Mouse (Mus musculus) right cerebral cortex, adult 18-20 months (tissue): ENCODE results near the gene Cxcl15.
"Not testable (repeated sequence)": the region's sequence is repeated elsewhere in the genome, so short reads cannot be mapped to it uniquely, and the experiment has no call there.

Experiments used
- DNase-seq: peaks from one replicate; pipeline ENCODE4 v3.0.0; 2022; ENCODE audit warnings: mixed read lengths

Cxcl15 gene

GRCm38 (mm10) chr5:90790074-90790502 lies 4.2 kb upstream of the Cxcl15 start:
- DNase-seq = no peak

DNA sequence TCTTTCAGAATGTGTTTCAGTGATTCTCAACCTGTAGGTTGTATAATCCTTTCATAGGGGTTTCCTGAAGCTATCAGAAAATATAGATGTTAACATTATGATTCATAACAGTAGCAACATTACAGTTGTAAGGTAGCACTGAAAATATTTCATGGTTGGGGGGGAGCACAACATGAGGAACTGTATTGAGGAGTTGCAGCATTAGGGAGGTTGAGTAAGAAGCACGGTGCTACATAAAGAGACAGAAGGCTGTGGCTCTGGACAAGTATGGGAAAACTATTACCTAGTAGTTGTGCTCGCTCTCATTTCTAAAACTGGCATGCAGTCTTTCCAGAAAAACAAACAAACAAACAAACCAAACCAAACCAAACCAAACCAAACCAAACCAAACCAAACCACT lies 1.1 kb downstream of the Cxcl15 start:
- not testable (repeated sequence) for DNase-seq

DNA sequence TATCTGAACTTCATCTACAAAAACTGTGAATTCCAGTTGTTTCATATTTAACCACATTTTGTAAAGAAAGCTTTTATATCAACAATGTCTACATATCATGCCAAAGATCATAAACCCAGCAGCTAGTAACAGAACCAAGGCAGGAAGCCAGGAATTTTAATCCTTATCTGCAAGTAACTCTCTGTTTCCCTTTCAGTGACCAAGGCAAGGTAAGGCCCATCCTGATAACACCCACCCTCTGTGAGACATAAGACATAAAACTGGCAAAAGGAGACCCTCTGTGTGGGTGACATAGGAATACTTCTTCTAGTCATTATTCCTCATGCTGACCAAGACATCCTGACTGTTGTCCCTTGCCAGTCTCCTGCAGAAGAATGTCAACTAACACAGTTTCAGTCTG lies 10.2 kb downstream of the Cxcl15 start:
- DNase-seq = no peak

DNA sequence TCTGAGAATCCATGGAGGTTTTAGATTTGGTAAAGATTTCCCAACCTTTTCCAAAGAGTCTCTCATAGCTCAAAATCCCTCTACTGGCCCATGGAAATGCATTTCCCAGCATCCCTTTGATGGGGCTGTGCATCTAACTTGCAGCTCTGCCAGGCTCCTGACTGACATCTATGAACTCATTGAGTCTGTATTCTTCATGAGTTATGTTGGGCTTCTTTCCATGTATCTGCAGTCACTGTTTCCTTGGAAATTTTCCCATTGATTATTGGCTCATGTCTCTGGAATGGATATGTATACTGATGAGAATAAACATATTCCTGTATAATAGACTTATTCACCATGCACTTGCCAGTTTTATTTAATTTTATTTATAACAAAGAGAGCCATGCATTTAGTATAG lies 11.7 kb downstream of the Cxcl15 start:
- no peak for DNase-seq

- DNase-seq = no peak
These were observed 13.0 kb downstream of the Cxcl15 start for GRCm38 (mm10) chr5:90807176-90807950.

DNA sequence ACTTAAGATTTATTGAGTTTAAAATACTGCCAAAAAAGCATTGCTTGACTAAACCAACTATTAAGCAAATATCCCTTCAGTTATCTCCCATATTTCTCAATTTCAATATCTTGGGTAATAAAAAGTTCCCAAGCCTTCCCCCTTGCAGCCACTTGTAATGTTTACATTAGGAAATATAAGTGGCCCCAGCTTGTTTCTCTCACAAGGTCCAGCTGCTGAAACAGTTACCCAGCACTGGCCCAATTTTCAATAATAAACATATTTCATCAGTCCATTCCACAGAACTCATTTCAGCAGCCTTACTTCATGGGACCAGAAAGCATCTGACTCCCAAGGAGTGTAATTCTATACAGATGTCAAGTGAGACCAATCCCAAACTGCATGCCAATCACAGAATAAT lies 25.4 kb downstream of the Cxcl15 start:
- DNase-seq = no peak

DNA sequence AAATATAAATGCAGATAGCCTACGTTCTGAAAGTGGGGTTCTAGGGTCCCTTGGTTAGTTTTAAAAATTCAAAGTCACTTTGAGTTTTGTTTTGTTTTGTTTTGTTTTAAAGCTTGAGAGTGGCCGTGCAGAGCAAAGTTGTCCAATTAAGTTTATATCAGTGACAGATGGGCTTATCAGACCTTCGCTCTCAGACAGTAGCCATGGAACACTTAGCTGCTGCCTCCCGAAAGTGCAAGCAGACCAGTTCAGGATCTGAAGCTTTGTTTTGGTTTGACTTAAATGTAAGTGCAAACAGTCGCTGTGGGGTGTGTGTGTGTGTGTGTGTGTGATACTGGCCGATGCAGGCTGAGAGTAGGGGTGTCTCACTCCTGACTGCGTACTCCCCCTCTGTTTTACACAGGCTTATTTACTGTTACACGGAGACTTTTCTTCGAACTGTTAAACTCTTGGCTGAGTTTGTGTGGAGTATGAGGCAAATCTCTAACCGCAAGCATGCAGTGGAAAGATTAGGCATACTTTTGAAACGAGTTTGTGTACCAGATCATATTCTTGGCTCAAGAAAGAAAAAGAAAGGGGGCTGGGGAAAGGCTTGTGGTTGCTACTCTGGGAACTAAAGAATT lies 37.9 kb downstream of the Cxcl15 start:
- no peak for DNase-seq

DNA sequence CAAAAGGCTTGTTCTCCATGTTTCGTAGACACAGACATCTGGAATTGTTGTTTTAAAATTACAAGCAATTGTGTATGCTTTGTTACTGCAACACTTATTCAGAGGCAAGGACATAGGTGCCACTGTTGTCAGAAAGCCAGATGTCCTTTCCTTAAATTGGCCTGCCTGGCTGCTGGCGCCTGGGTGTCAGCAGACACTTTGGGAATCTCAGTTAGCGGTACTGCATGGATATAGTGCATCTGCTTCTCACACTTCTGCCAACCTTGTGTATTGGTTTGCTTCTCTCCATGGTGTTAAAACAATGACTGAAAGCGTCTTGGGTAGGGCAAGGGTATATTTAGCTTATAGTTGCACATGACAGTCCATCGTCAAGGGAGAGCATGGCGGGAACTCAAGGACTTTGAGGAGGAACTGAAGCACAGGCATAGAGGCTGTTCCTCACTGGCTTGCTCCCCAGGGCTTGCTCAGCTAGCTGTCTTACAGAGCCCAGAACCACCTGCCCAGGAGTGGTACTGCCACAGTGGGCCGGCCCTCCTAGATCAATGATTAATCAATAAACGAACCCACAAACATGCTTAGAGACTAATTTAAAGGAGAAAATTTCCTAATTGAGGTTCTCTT lies 38.5 kb downstream of the Cxcl15 start:
- no peak for DNase-seq

- no peak for DNase-seq
These were observed 40.1 kb downstream of the Cxcl15 start for GRCm38 (mm10) chr5:90834436-90834835.

DNA sequence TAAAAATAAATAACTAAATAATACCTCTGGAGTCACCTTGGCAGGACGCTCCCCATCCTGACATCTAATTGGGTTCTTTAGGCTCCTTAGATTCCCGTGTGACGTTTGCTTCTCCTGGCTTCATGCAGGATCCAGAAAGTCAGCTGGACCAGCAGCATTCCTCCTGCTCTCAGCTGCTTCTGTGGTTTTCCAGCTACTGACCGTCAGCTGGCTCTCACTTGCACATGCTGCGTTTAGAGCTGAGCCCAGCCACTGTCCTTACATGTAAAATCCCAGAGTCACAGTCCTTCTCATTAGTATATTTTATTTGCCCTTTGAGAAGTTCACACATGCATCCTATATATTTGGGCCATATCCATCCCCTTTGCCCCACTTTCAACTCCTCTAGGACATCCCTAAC lies 44.2 kb downstream of the Cxcl15 start:
- no peak for DNase-seq

- DNase-seq = no peak
These were observed 46.9 kb downstream of the Cxcl15 start for GRCm38 (mm10) chr5:90840902-90841869.

DNA sequence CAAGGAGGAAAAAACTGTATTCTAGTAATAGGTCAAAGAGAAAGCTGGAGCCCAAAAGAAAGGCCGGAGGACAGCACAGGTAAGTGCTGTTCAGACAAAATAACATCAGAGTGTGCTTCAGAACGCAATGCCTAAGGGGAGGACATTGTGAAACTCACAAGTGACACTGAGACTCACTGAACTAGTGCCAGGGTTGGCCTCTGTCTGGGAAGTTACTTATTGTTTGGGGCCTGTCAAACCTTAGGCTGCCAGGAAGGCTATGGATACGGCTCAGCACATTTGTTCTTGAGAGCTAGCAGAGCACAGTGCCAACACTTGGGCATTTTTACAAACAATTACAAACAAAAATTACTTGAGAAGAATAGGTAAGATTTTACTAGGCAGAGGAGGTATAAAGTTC lies 49.6 kb downstream of the Cxcl15 start:
- no peak for DNase-seq

DNA sequence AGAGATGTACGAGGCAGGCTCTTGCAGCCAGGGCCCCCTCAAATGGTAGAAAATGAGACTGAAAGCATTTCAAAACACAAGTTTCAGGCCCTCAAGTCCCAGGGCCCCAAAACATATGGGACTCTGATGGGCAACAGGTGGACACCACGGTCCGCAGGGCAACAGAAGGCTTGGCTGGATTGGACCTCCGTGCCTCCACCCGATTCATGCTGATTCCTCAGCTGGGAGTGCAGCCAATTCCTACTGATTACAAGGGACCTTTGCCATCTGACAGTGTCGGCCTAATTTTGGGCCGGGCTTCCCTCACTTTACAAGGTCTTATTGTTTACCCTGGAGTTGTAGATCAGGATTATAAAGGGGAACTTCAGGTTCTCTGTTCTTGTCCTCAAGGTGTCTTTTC lies 55.8 kb downstream of the Cxcl15 start:
- DNase-seq = not testable (repeated sequence)

GRCm38 (mm10) chr5:90851391-90851790 lies 57.1 kb downstream of the Cxcl15 start:
- DNase-seq = not testable (repeated sequence)
